Mouse (Mus musculus): ENCODE measurements around the gene Mrps22. TPM values are rescaled to one million over a fixed set of nuclear protein-coding genes. Genes with fewer than 3 reads are reported as not detected.

Mrps22 gene
- total RNA-seq (2021): 10 to 100 TPM; 29.9 to 33.9 TPM
- long read RNA-seq, experiment 1, transcript Mrps22-201 (8 exons, 1,197 nt): major isoform, 15 of 25 reads
- long read RNA-seq, experiment 1, partial matches to known transcripts: 10 of 25 reads
- long read RNA-seq, experiment 1, other reads (novel, unspliced or antisense): 0 of 25 reads
- long read RNA-seq, experiment 2, transcript Mrps22-201 (8 exons, 1,197 nt): major isoform, 23 of 30 reads
- long read RNA-seq, experiment 2, partial matches to known transcripts: 7 of 30 reads
- long read RNA-seq, experiment 2, other reads (novel, unspliced or antisense): 0 of 30 reads

- DNase-seq: peak; percentile 62
Measured at GRCm38 (mm10) chr9:98601156-98601836, at the start of gene Mrps22. Gene Mrps22, minus strand, starts transcription at chr9:98601660.

- no peak for DNase-seq
Measured at GRCm38 (mm10) chr9:98650547-98650946, 49.1 kb upstream of the Mrps22 start.

GRCm38 (mm10) chr9:98647418-98647817, 46.0 kb upstream of the Mrps22 start:
- DNase-seq: no peak

GRCm38 (mm10) chr9:98645750-98646149, 44.3 kb upstream of the Mrps22 start:
- DNase-seq: peak; percentile 75

GRCm38 (mm10) chr9:98642126-98642525, 40.7 kb upstream of the Mrps22 start:
- no peak for DNase-seq

- no peak for DNase-seq
Measured at GRCm38 (mm10) chr9:98633287-98634162, 32.1 kb upstream of the Mrps22 start.

GRCm38 (mm10) chr9:98628480-98628879, 27.0 kb upstream of the Mrps22 start:
- DNase-seq: no peak

GRCm38 (mm10) chr9:98604896-98605295, 3.4 kb upstream of the Mrps22 start:
- no peak for DNase-seq

GRCm38 (mm10) chr9:98601837-98602359, 438 bp upstream of the Mrps22 start:
- DNase-seq: no peak

- DNase-seq: no peak
Measured at GRCm38 (mm10) chr9:98600094-98600493, 1.4 kb downstream of the Mrps22 start.

- no peak for DNase-seq
Measured at GRCm38 (mm10) chr9:98583852-98584251, 17.6 kb downstream of the Mrps22 start.

- peak; percentile 99 for DNase-seq
Measured at GRCm38 (mm10) chr9:98563137-98564126, 38.0 kb downstream of the Mrps22 start, which contains the start of gene Copb2. Gene Copb2, plus strand, starts transcription at chr9:98563721.

- no peak for DNase-seq
Measured at GRCm38 (mm10) chr9:98544042-98544441, 57.4 kb downstream of the Mrps22 start.

Other genes with a start within 250 kb of the Mrps22 start
- 1 to 10 TPM; 5.9 to 6.9 TPM for gene Rbp1, start 178.7 kb downstream of the Mrps22 start, total RNA-seq (2021)
- gene Rbp2, start 115.5 kb downstream of the Mrps22 start, total RNA-seq (2021): not detected
- 10 to 100 TPM; 78.6 to 89.4 TPM for gene Copb2, start 37.9 kb downstream of the Mrps22 start, total RNA-seq (2021)
- not detected for gene Prr23a1, start 240.8 kb upstream of the Mrps22 start, total RNA-seq (2021)

Measured in gastrocnemius, postnatal 10 days (tissue).